Mouse (Mus musculus): ENCODE data around the gene Sphk1.
"Not testable (repeated sequence)": the region's sequence is repeated elsewhere in the genome, so short reads cannot be mapped to it uniquely, and the experiment has no call there.

The Sphk1 gene

DNA sequence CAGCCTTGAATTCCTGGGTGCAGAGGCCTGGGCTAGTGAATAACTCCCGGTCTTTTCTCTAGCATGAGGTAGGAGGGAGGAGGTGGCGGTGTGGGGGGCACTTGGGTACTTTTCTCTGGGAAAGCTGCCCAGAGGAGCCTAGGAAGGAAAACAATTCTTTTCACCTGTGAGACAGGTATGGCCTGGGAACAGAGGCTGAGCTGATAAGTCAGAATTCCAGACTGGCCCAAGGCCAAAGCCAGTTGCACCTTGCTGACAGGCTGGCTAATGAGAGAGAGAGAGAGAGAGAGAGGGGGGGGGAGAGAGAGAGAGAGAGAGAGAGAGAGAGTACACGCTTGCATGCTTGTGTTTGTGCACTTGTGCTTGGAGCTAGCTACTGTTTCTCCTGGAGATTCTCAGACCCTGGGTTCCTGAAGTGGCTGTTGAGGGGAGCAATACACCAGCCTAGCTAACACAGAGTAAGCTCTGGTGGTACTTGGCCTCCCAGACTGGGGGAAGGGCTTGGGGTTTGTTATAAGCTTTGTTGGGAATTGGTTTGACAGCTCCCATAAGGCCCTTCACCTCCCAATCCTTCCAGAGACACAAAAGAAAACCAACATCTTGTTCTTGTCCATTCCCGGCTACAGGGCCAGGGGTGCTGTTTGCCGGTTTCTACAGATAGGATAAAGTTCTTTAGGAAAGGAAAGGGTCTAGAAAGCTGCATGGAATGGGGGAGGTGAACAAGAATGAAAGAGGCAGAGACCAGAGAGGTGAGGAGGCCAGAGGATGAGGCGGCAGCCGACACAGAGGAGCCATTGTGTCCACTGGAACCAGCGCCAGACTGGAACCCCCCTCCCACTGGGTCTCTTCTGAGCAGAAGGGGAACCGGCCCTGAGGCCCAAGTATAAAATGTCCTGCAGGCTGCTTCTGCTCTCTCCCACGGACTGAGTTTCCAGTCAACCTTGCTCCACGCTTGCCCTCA lies at the start of gene Sphk1:
Gene Sphk1 (plus strand): TSS at position 739 of the 961 bp plus-strand sequence.
- no peak for DNase-seq (ENCODE audit: low spot score in 2 of 2)

DNA sequence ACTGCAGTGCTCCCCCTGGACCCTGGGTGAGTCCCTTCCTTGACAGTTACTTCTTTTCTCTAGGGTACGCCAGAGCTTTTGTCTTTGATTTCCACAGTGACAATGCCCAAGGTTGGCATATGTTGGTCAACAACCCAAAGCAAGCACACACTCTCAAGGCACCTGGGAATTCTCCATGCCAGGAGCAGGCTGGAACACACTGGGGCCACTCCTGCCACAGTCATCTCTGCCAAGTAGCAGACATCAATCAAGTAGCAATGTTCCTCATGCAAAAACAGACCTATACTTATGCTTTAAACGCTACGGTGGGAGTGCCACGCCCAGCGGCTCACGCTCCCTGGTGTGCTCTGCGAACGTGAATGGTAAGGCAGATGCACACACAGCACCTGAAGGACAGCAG lies 49.8 kb upstream of the Sphk1 start:
- DNase-seq (ENCODE audit: low spot score in 2 of 2), result no peak

DNA sequence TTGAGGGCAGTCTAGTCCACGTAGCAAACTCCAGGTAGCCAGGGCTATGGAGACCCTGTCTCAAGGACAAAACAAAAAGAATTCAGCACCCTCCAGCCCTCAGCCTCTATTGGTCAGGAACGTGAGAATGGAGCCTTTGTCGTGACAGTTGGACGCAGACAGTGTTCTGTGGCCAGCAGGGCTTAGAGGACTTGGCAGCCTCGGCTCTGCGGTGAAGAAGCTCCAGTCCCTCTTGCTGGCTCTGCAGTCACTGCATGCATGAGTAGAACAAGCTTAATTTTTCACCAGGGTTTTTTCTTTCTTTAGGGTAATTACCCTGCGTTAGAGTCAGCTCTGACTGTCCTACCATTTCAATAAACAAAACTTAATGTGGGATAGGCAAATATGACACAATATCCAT lies 48.9 kb upstream of the Sphk1 start:
- no peak for DNase-seq (ENCODE audit: low spot score in 2 of 2)

DNA sequence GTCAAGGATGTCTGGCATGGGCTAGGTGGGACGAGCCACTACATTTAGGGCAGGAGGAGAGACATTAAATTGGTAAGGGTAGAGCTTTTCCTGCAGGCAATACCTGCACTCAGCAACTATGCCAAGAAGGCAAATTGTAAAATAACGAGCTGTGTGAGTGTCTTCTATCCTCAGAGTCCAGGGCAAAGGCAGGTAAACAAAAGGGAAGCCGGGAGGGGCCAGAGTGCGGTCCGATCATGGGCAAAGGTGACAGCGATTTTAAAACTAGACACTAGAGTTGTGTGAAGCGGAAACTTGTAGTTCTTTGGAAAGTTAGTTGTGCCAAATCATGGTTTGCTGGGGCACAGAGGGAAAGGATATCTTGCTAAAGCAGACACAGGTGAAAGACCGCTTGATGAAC lies 46.5 kb upstream of the Sphk1 start:
- DNase-seq (ENCODE audit: low spot score in 2 of 2), result no peak

DNA sequence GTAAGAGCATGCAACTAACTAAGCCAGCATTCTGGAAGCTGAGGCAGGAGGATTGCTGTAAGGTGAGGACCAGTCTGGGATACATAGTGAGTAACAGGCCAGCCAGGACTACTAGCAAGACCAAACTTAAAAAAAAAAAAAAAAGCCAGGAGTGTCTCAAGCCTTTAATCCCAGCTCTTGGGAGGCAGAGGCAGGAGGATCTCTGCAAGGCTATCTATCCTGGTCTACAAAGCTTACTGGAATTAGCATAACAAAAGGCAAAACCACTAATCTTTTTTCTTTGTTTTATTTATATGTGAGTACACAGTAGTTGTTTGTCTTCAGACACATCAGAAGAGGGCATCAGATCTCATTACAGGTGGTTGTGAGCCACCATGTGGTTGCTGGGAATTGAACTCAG lies 42.5 kb upstream of the Sphk1 start:
- no peak for DNase-seq (ENCODE audit: low spot score in 2 of 2)

DNA sequence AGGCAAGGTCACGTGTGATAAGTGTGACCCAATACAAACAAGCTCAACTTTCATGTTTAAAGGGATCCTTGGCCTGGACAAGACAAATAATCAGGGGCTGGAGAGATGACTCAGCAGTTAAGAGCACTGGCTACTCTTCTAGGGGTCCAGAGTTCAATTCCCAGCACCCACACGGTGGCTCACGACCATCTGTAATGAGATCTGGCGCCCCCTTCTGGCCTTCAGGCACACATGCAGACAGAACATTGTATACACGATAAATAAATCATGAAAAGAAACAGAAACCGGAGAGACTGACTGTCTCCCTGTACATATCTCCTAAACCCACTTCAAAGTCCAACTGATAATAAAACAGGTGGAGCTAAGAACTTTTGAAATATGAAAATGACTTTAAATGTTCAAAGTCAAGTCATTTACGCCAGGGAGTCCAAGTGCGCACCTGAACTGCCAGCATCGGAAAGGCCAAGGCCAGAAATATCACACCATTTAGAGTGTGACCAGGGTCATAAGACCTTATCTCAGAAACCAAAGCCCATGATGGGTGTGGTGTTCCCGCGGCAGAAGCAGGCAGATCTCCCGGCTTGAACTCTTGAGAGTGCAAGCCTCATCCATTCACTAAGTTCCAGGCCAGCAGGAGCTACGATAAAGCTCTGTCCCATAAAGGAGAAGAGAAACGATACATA lies 41.9 kb upstream of the Sphk1 start:
- DNase-seq (ENCODE audit: low spot score in 2 of 2), result no peak

DNA sequence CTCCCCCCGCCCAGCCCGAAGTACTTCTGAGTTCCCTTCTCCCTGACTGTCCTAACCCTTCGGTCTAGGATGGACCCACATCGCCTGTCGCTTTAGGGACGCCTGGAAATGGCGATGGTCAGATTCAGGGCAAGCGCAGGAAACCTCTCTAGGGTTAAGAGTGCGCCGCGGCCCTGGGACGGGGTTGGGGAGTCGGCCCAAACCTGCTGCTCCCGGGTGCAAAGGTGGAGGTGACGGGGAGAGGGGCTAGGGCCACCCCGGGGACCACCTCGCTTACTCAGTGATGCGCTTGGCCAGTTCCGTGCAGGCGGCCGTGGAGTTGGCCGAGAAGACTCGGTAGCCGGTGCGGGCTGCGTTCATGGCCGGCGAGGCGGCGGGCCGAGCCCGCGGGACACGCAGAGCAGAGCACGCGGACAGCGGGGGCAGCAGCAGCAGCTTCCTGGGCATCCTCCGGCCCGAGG lies 40.9 kb upstream of the Sphk1 start:
- no peak for DNase-seq (ENCODE audit: low spot score in 2 of 2)

DNA sequence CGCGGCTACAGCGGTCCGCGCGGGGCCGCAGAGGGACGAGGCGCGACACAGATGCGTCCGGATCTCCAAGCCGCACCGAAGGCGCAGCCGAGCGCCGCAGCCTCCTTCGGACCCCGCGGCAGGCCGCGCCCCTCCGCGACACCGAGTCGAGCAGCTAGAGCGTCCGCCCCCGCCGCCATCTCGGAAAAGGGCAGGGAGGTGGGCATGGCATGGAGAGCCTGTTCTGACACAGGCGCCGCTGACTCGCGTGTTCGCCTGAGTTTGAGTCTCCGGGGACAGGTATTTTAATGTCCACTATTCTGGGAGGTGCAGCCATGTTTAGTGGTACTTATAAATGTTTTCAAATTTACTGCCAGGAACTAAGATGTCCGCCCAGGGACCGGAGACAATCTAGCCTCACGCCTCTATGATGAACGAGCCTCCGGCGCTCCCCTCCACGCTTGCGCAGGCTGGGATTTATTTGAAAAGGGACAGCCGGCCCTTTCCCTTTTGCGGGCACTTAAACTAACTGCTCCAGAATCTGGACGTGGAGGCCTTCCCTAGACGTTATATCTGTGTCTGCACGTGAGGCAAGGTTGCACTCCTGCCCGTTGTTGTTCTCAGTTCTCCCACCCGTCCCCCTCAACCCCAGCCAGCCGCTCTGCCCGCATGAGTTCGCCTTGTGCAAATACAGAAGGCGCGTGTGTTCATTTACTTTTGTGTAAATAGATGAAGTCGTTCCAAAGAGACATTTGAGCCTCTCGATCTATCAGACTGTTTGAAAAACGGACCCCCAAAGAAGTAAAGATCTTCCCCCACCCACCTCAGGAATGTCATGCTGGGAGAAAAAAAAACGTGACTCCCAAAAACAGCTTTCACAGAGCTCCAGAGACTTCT lies 40.3 kb upstream of the Sphk1 start:
- peak; percentile 89 to 95 for DNase-seq (ENCODE audit: low spot score in 2 of 2)

DNA sequence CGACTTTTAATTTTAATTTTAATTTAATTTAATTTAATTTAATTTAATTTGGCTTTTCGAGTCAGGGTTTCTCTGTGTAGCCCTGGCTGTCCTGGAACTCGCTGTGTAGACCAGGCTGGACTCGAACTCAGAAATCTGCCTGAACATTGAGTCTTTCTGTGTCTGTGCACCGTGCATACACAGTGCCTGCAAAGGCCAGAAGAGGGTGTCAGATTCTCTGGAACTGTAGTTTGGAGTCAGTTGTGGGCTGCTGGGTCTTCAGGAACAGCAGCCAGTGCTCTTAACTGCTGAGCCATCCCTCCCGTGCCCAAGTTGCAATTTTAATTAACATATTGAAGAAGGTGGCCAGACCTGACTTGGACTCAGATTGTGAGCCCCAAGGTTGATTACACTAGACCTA lies 39.4 kb upstream of the Sphk1 start:
- no peak for DNase-seq (ENCODE audit: low spot score in 2 of 2)

DNA sequence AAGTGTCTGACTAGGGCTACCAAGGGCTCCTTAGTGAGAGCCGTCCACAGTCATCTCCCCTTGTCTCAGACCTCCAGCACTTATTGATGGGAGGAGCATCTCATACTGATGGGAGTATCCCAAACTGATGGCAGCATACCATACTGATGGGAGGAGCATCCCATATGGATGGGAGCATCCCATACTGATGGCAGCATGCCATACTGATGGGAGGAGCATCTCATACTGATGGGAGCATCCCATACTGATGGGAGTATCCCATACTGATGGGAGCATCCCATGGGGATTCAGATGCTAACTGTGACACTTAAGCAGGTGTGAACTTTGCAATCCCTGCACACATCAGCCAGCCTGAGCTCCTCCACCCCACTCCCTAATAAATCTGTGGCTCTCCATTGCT lies 38.2 kb upstream of the Sphk1 start:
- not testable (repeated sequence) for DNase-seq (ENCODE audit: low spot score in 2 of 2)

DNA sequence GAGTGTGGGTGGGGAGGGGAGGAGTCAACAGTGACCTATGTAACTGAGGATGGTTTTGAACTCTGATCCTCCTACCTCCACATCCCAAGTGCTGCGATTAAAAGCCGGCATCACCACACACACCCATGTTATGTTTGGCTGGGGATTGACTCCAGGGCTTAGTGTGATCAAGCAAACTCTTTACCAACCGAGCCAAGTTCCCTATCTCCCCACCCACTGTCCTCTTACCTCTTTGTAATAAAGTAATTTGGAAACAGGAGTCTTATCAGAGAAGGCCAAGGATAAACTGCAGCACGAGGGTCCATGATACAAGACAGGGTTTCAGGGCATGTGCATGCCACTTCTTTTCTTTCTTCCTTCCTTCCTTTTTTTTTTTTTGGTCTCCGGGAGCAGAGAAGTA lies 37.5 kb upstream of the Sphk1 start:
- no peak for DNase-seq (ENCODE audit: low spot score in 2 of 2)

DNA sequence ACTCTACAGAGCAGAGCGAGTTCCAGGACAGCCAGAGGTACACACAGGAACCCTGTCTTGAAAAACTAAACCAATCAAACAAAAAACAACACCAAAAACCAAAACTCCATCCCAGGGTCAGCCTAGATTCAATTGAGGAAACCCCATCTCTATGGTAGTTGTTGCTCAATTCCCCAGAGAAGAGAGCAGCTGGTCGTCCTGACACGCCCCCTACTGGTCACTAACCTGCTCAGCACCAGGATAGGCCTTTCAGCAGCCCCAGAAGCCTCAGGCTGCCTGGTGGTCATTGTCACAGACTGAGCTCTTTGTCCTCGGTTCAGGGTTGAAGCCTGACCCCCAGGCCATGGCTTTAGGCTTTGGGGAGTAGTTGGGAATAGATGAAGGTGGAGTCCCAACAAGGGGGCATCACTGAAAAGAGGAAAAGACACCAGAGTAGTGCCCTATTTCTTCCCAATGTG lies 36.9 kb upstream of the Sphk1 start, which contains the start of gene Prpsap1:
Gene Prpsap1 (minus strand): TSS at position 408 of the 458 bp plus-strand sequence.
- DNase-seq (ENCODE audit: low spot score in 2 of 2), result peak; percentile 66 to 84

DNA sequence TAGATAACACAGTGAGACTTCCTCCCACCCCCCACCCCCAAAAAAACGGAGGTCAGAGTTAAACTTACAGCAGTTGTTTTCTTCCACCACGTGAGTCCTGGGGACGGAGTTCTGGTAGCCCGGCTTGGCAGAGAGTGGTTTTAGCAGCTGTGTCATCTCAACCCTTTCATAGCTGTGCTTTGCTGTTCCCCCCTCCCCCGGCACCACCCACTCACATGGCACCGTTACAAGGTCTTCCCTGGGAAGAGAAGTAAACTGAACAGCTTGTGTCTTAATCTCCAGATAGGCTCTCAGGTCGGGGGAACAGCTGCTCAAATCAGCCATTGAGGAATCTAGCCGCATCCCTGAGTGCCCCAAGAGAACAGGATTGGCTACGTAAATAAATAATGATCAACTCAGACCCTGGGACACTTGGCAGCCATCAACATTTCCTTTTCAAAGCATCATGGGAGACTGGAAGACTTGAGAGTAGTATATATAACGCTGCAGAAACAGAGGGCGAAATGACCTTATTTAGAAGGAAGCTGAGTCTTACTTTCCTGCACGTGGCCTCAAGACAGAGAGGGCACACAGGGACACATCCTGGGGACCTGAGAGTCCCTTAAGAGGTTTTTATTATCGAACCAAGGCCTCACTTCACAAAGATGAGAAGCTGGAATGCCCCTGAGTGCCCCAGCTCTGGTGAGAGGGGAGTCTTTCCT lies 36.1 kb upstream of the Sphk1 start:
- DNase-seq (ENCODE audit: low spot score in 2 of 2), result no peak

DNA sequence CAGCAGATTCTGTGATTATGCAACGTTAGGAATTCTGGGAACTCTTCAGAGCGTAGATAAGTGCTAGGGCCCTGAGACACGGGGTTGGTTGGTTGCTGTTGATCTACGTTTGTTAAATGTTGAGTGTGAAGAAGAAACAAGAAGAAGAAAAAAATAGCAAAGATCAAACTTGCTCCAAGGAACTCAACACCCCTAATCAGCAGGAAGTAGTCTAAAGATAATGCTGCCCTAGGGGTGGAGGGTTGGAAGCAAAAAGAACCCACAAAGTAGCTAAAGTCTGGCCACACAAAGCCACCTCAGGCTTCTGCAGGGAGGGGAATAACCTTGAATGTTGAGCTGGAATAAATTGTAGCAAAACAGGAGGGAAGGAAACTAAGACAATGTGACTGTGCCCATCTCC lies 33.4 kb upstream of the Sphk1 start:
- no peak for DNase-seq (ENCODE audit: low spot score in 2 of 2)

DNA sequence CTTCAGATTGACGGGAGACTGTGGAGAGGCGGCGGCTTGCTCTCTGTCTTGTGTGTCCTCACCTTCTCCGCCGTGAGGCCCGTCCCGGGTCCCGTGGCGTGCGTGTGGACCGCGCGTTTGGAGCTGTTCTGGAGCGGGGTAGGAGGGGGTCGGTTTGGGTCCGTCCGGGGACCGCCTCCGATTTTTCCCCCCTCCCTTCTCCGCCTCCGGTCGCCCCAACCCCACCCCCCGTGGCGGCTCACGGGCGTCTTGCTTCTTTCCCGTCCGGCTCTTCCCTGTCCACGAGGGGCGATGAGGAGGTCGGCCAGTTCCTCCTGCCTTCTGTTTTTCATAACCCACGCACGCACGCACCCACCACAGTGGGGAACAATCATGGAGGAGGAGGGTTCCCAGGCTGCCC lies 32.1 kb upstream of the Sphk1 start:
- no peak for DNase-seq (ENCODE audit: low spot score in 2 of 2)

DNA sequence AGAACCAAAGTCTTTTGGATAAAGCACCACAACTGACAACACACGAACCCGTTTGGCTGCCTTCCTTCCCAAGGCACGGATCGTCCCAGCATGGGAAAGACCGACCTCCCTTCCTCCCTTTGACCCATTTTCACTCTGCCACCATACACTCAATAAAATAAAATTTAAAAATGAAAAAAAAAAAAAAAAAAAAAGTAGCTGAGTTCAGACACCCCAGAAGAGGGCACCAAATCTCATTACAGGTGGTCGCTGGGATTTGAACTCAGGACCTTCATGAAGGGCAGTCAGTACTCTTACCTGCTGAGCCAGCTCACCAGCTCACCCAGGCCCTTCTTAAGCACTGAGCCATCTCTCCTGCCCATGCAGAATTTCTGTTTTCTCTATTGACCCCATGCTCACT lies 31.7 kb upstream of the Sphk1 start:
- DNase-seq (ENCODE audit: low spot score in 2 of 2), result no peak

DNA sequence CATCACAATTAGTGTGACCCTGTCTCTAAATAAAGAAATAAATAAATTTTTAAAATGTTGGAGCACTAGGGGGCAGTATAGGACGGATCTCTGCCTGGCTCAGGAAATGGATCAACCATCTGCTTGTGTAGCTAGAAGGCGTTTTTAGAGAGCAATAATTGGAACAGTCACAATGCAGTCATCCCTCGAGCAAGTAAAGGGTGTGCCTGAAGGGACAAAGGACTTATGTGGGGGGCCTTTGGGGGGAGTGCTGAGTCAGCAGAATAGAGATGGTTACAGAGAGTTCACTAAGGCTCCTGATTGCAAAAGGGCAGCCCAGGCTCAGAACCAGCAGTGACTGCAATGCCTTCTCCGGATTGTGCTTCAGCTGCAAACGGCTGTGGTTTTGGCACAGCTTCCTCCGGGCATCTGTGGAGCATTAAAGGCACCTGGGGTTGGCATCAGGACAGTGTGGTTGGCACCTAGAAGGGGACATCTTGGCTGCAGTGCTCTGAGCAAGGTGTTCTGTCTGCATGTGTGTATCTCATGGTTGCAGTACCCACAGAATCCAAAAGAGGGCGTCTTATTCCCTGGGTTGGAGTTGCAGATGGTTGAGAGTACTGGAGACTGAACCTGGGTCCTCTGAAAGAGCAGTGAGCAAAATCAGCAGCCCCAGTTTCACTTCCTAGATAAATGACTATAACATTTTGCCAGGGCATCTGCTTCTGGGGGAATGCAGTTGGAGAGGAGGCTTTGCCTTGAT lies 29.5 kb upstream of the Sphk1 start:
- peak in 1 of 2 experiments; percentile 42 for DNase-seq (ENCODE audit: low spot score in 2 of 2)

DNA sequence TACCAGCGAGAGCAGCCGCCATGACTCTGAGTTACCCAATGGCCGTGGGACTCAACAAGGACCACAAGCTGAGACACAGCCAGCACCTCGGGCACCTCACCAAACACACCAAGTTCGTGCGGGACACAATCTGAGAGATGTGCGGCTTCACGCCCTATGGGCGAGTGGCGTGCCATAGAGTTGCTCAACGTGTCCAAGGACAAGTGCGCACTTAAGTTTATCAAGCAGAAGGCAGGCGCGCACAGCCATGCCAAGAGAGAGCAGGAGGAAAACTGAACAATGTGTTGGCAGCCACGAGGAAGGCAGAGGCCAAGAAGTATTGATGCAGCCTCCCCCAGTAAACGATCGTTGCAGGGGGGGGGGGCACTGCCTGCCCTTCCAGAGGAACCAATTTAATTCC lies 26.2 kb upstream of the Sphk1 start:
- DNase-seq (ENCODE audit: low spot score in 2 of 2), result no peak

DNA sequence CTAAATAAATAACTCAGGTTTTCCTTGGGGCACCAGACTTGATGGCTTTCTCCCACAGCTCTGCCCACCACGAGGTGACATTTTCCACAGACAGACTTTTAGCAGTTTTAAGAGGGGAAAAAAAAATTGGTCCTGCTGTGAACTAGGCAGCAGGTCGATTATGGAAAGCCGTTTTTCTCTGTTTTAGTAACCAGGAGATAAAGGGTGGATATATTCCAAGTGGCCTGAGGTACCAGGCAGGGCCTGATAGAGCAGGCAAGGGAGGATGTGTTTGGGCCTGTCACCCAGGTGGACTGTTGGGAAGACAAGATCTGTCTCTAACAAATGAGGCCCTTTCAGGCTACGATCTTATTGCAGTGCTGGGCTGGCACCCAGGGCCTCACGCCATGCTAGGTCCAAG lies 25.2 kb upstream of the Sphk1 start:
- DNase-seq (ENCODE audit: low spot score in 2 of 2), result no peak

DNA sequence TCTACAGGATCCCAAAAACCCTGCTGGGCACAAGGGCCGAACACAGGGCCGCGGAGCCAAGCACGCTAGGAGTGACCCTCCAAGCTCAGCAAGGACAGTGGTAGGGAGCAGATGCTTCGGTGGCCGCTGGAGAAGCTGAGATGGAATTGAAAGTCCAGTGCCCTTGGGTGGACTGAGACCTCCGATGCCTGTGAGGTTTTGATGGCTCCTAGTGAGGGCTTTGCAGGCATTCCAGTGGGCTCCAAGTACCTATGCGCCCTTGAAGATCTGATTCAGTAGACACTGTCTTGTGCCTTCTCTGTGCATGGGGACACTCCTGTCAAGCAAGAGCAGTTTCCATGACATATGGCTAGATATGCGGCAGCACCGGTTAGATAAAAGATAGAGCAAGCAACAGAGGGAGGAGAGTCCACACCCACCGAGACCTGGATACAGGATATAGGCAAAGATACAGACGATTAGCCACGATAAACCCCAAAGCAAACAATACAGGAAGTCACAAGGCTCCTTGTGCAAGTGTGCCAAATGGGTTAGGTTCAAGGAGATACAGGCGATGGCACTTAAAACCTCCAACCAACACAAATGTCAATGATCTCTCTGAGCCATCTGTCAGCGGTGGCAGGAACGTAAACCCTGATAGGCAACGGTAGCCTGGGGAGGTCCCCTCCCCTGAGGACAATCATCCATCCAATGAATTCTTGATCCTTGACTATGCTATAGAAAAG lies 24.4 kb upstream of the Sphk1 start:
- DNase-seq (ENCODE audit: low spot score in 2 of 2), result peak in 1 of 2 experiments; percentile 52
